Mouse (Mus musculus) bone marrow, adult 2 months (tissue): ENCODE measurements around the gene Cdc14b. TPM values are rescaled to one million over a fixed set of nuclear protein-coding genes. Genes with fewer than 3 reads are reported as not detected.

Source experiments
- H3K27ac ChIP-seq: fragments of 200-500 bp; 2 replicates; pipeline ENCODE4 v1.5.1; 2012; ENCODE audit warnings: low read depth, mild to moderate bottlenecking, control low read depth, inconsistent platforms, low read length; ENCODE audit not compliant: control insufficient read depth, poor library complexity, insufficient read depth
- H3K4me1 ChIP-seq: fragments of 200-500 bp; 2 replicates; pipeline ENCODE4 v1.6.1; 2011; ENCODE audit warnings: low read length; ENCODE audit not compliant: control insufficient read depth, insufficient read depth
- H3K4me3 ChIP-seq: fragments of 200-500 bp; replicated peaks from 2 replicates; pipeline ENCODE3; 2011; ENCODE audit warnings: mild to moderate bottlenecking, low read depth, low read length, control low read depth; ENCODE audit not compliant: control insufficient read depth
- CTCF ChIP-seq: fragments of 200-500 bp; IDR thresholded peaks from 2 replicates; pipeline ENCODE4 v1.5.1; 2011; ENCODE audit warnings: low read length, control low read depth; ENCODE audit not compliant: control insufficient read depth, insufficient read depth
- POLR2A ChIP-seq: fragments of 200-500 bp; IDR thresholded peaks from 2 replicates; pipeline ENCODE4 v1.6.1; 2011; ENCODE audit warnings: low read depth, mild to moderate bottlenecking, control low read depth, low read length, borderline replicate concordance; ENCODE audit not compliant: control insufficient read depth
- WGBS: fragments of 180-500 bp; shearing (Covaris S2); methylation state at CpG from one replicate; pipeline ENCODE4 v1.1.7; 2018; 5-methylcytosine and 5-hydroxymethylcytosine counted together
- polyA plus RNA-seq: library from polyadenylated mRNA; stranded (reverse); fragments of >200 nt; gene quantifications from 2 replicates; pipeline ENCODE4 v1.2.4, GENCODE M21; 2011; ENCODE audit warnings: low replicate concordance; ENCODE audit not compliant: missing spikeins, insufficient read depth, insufficient read length

The Cdc14b gene
- polyA plus RNA-seq, 1 experiment = 0.42 TPM

- H3K4me3 ChIP-seq = no peak overlapping the region
- no peaks in the 10 kb centered on the region for H3K4me1 ChIP-seq
- TF ChIP-seq POLR2A = no peak
- no peak for TF ChIP-seq CTCF
- 93% methylated on average over 25 of the region's 25 CpGs for WGBS
- no peak overlapping the region for H3K27ac ChIP-seq
These were observed 105.3 kb downstream of the Cdc14b start for GRCm38 (mm10) chr13:64169746-64170145.

GRCm38 (mm10) chr13:64163147-64163715 is 111.9 kb downstream of the Cdc14b start:
- TF ChIP-seq POLR2A (no peak), CTCF (no peak)
- Histone ChIP-seq H3K27ac (no peak overlapping the region), H3K4me1 (peaks cover 3% of the 10 kb centered on the region; the same call in 1 of the 2 replicates), H3K4me3 (no peak overlapping the region)
- 78% methylated on average over 13 of the region's 13 CpGs for WGBS

GRCm38 (mm10) chr13:64162626-64163025 is 112.5 kb downstream of the Cdc14b start:
- TF ChIP-seq CTCF (no peak), POLR2A (no peak)
- WGBS = 37% methylated on average over 14 of the region's 14 CpGs
- Histone ChIP-seq H3K27ac (no peak overlapping the region), H3K4me3 (peak overlapping the region; percentile 84), H3K4me1 (peaks cover 3% of the 10 kb centered on the region; the same call in 1 of the 2 replicates)

- Histone ChIP-seq H3K27ac (peak overlapping the region; percentile 81), H3K4me3 (peak overlapping the region; percentile 84), H3K4me1 (peaks cover 3% of the 10 kb centered on the region; the same call in 1 of the 2 replicates)
- TF ChIP-seq CTCF = no peak
- no peak for TF ChIP-seq POLR2A
- under 1% methylated on average over 71 of the region's 71 CpGs for WGBS
These were observed 113.0 kb downstream of the Cdc14b start for GRCm38 (mm10) chr13:64161916-64162611.

- no peak for TF ChIP-seq CTCF
- peak; percentile 52; the same call in 1 of the 2 replicates for TF ChIP-seq POLR2A
- Histone ChIP-seq H3K27ac (peak within 1 kb of the TSS; percentile 81), H3K4me3 (peak within 1 kb of the TSS; percentile 84), H3K4me1 (peaks cover 3% of the 10 kb centered on the region; the same call in 1 of the 2 replicates)
- WGBS = under 1% methylated on average over 31 of the region's 31 CpGs
These were observed 113.6 kb downstream of the Cdc14b start, which contains the start of gene Habp4 for GRCm38 (mm10) chr13:64161548-64161915. TSS of gene Habp4 (plus strand) at chr13:64161824.

GRCm38 (mm10) chr13:64156966-64157365 is 118.1 kb downstream of the Cdc14b start:
- no peak overlapping the region for H3K4me3 ChIP-seq
- H3K4me1 ChIP-seq = no peaks in the 10 kb centered on the region; the same call in 1 of the 2 replicates
- H3K27ac ChIP-seq = no peak overlapping the region
- TF ChIP-seq POLR2A (no peak), CTCF (no peak)

GRCm38 (mm10) chr13:64155171-64155571 is 119.9 kb downstream of the Cdc14b start:
- Histone ChIP-seq H3K4me1 (peaks cover 1% of the 10 kb centered on the region), H3K4me3 (no peak overlapping the region), H3K27ac (no peak overlapping the region)
- TF ChIP-seq POLR2A (no peak), CTCF (no peak)
- WGBS = 43% methylated on average over 1 of the region's 1 CpGs

GRCm38 (mm10) chr13:64154651-64155050 is 120.4 kb downstream of the Cdc14b start:
- TF ChIP-seq POLR2A = no peak
- TF ChIP-seq CTCF = no peak
- Histone ChIP-seq H3K27ac (no peak overlapping the region), H3K4me3 (no peak overlapping the region), H3K4me1 (peaks cover 2% of the 10 kb centered on the region)
- 71% methylated on average over 2 of the region's 2 CpGs for WGBS

GRCm38 (mm10) chr13:64153751-64154267 is 121.3 kb downstream of the Cdc14b start:
- TF ChIP-seq CTCF = no peak
- TF ChIP-seq POLR2A = no peak
- under 1% methylated on average over 18 of the region's 18 CpGs for WGBS
- peak overlapping the region; percentile 54 for H3K27ac ChIP-seq

More at GRCm38 (mm10) chr13:64153751-64154267, 121.3 kb downstream of the Cdc14b start:
- Histone ChIP-seq H3K4me3 (peak overlapping the region; percentile 51), H3K4me1 (peaks cover 2% of the 10 kb centered on the region)
